Mouse (Mus musculus) frontal cortex, postnatal 25 days (tissue): ENCODE data around the gene Rbm17.

Source experiments
- DNase-seq, 2 experiments: peaks; one replicate each; pipeline ENCODE4 v3.0.0; 2022; ENCODE audit warnings: low spot score in 2 of 2

Rbm17 gene

DNA sequence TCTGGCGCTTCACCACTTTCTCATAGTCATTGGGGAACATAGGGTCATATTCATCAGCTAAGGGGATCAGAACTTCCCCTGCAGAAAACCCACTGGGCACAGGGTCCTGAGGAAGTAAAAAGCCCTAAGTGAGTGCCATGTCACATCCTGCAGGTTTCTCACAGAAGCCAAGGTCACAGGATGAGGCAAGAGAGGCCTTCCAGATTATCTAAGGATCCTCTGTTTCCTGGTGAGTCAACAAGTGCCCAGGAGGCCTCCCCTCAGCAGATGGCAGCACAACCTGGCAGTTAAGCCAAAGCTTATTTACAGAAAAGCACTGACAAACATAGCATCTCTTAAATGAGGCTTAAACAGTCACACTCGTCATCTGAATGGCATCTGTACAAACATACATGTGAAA lies 7.3 kb downstream of the Rbm17 start:
- no peak for DNase-seq

DNA sequence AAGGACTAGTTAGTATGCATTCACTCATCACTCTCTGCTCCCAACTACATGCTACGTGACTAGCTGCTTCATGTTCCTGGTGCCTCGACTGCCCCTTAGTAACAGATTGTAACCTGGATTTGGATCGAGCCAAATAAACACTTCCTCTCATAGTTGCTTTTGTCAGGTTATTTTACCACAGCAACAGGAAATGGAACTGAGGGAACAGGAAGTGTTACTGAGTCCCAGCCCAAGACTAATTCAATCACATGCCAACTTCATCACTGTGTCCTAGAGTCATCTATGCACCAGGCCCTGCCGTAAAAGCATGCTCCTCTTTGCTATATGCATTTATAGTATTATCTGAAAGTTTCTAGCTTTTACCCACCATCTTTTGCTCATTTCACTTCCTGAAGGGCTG lies 16.0 kb downstream of the Rbm17 start:
- no peak for DNase-seq

DNA sequence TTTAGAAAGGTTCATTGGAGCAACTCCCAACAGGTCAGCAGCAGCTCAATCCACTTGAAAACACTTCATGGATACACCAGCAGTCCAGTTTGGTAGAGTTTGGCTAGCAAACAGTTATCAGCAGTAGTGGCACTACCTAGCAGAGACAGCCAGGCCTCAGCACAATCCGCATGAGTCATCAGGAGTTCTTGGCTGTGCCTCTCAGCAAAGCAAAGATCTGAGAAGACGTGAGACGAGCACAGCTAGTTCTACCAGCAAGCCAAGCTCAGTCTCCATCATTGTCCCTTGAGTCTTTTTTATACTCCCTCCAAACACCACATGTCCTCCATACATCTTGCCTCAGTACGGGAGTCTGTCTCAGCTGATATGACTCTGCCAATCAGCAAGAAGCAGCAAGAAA lies 24.6 kb downstream of the Rbm17 start:
- no peak for DNase-seq

GRCm38 (mm10) chr2:11578187-11578586 lies 25.8 kb downstream of the Rbm17 start:
- no peak for DNase-seq

GRCm38 (mm10) chr2:11573684-11574083 lies 30.3 kb downstream of the Rbm17 start:
- no peak for DNase-seq

DNA sequence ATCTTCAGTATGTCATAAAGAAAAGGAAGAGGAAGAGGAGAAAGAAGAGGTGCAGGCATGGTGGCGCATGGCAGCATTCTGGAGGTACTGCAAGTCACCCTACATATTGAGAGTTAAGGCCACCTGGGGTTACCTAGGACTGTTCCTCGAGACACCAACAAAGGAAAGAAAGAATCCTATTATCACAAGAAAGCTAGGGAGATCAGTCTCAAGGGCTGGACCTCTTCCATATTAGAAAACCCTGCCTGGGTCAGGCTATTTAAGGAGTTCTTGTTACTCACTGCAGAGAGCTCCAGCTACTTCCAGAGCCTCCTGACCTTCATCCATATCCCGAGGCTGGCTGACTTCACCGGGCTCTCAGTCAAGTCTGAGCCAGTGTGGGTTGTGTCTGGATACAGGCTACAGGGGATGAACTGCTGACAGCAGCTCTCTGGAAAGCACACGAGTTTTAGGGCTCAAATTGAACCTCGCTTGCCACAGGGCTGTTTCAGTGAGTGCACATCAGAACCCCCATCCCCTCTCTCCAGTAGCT lies 32.9 kb downstream of the Rbm17 start:
- DNase-seq = no peak

- DNase-seq = no peak
Observed at GRCm38 (mm10) chr2:11568471-11568870, 35.5 kb downstream of the Rbm17 start.

DNA sequence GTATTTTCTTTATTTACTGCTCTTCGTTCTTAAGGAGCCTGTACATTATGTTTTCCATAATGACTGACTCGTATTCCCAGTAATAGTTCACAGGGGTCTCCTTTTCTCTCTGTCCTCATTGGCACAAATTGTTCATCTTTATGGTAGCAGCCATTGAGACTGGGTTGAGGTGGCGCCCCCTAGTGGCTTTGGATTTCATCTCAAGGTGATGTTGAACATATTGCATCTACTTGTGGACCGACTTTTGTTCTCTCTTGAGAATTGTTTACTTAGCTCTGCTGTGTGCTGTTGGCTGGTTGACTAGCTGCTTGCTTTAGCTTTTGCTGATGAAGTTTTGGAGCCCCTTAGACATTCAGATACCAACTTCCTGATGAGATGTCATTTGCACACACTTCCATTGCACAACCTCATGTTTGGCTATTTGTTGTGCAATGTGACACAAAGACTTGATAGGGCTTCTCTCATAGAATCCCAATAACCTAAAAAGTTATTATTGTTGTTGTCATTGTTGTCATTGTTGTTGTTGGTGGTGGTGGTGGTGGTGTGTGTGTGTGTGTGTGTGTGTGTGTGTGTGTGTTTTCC lies 36.1 kb downstream of the Rbm17 start:
- DNase-seq = no peak

DNA sequence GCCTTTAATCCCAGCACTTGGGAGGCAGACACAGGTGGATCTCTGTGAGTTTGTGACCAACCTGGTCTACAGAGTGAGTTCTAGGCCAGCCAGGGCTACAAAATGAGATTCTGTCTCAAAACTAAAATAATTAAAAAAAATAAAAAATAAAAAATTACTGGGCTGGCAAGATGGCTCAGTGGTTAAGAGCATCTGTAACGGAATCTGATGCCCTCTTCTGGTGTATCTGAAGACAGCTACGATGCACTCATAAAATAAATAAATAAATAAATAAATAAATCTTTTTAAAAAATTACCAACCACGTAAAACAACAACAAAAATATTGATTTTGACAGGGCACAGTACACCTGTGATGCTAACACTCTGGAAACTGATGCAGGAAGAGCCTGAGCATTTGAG lies 37.1 kb downstream of the Rbm17 start:
- no peak for DNase-seq

DNA sequence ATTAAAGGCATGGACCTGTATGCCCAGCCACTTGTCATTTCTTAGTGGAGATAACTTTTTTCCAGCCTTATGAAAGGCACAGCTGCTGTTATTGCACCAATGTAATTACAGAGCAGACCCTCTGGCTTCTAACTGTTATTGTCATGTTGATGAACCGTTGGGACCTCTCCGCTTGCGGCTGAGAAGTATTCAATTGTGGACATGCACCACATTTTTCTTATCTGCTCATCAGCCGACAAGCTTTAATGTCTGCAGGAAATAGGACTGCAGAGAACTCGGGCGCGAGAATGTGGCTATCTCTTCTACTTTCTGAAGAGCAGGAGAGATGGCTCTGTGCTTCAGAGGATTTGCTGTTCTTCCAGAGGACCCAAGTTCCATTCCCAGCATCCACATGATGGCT lies 37.7 kb downstream of the Rbm17 start:
- no peak for DNase-seq

- no peak for DNase-seq
Observed at GRCm38 (mm10) chr2:11564768-11565167, 39.2 kb downstream of the Rbm17 start.

GRCm38 (mm10) chr2:11563256-11563655 lies 40.7 kb downstream of the Rbm17 start:
- no peak for DNase-seq

DNA sequence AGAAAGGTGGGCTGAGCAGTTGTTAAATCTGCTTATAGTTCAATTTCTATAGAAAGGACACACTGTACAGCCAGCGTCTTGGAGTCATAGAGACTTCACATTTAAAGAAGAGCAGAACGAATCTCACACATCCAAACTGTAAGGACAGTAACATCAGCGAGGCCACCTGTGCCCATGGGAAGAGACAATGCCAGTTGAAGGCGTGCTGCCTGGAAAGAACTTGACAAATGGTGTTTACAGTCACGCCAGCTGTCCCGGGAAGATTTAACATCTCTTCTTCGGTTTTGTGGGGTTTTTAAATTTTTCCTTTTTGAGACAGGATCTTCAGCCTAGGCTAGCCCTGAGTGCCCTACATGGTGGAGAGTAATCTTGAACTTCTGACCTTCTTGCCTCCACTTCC lies 45.3 kb downstream of the Rbm17 start:
- no peak for DNase-seq

DNA sequence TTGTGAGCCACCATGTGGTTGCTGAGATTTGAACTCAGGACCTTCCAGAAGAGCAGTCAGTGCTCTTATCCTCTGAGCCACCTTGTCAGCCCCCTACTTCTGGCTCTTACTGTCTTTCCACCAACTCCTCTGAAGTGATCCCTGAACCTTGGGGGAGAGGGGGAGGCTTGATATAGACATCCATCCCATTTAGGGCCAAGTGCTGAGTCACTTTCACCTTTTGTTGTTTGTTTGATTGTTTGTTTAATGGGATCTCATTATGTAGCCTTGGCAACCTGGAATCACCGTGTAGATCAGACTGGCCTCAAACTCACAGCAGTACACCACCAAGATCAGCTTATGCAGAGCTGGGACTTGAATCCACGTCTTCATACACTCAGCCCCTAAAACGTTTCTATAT lies 46.7 kb downstream of the Rbm17 start:
- DNase-seq = no peak

- no peak for DNase-seq
Observed at GRCm38 (mm10) chr2:11555316-11555715, 48.6 kb downstream of the Rbm17 start.

- peak; percentile 39 to 52 for DNase-seq
Observed at GRCm38 (mm10) chr2:11553471-11554400, 50.2 kb downstream of the Rbm17 start, which contains the start of gene Pfkfb3. Gene Pfkfb3, minus strand, starts transcription at chr2:11554077.

DNA sequence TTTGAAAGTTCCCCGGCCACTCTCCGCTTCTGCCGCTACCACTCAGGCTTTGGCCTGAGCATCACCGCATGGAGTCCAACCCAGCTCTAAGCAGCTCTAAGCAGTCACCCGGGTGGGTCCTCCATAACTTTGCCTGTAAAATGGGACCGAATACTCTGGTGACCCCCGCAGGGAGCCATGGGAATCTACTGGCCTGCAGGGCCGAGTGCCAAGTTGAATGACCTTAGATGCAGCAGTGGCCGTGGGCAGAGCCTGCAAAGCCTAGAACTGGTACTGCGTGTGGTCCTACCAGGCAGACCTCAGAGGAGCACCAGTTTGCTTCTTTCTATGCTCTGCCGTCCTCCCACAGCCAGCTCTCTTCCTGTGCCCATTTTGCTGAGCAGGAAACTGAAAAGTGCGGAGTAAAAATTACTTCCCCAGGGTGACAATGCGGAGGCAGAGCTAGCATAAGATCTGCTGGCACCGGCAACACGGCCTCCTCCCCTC lies 50.9 kb downstream of the Rbm17 start:
- no peak for DNase-seq

DNA sequence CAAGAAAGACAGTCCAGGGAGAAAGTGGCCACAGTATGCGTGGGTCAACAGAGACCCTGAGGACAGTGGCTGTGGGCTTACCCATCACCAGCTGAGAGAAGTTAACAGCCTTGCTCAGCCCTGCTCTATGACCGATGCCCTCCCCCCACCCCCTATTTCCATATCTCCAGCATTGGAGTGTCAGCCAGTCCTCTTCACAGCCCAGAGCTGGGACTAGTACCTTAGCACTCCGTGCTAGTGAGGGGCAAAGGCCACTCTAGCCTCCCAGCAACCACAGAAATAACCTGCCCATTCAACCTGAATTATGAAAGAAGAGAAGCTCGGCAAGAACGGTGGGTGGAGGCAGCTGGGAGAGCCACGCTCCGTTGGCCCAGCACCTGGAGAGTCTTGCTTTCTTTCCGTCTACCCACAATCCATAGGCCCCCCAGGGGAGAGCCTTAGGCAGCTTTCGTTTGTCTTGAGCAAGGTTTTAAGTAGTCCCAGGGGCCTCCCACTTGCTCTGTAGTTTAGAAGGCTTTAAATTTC lies 51.6 kb downstream of the Rbm17 start:
- DNase-seq = no peak

GRCm38 (mm10) chr2:11551726-11552125 lies 52.2 kb downstream of the Rbm17 start:
- no peak for DNase-seq

GRCm38 (mm10) chr2:11548508-11548907 lies 55.4 kb downstream of the Rbm17 start:
- DNase-seq = no peak

DNA sequence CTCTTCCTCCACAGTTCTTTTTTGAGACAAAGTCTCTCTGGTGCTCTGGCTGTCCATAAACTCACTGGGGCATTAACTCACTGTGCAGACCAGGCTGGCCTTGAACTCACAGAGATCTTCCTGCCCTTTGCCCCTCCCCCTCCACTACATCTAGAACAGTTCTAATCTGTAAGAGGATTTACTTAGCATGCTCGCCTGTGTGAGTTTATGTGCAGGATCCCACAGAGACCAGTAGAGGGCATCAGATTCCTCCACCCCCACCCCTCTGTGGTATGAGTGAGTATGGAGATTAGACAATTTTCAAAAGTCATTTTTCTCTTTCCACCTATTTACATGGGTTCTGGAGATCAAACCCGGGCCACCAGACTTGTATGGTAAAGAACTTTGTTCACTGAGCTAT lies 56.3 kb downstream of the Rbm17 start:
- DNase-seq = no peak

GRCm38 (mm10) chr2:11546091-11546490 lies 57.9 kb downstream of the Rbm17 start:
- DNase-seq = no peak

GRCm38 (mm10) chr2:11545380-11545779 lies 58.6 kb downstream of the Rbm17 start:
- no peak for DNase-seq
